ENCODE assay signal across 18 mouse cellular contexts in genomic region chr3:16751764-16752485, GRCm38 (mm10).
"Had no signal": no experiment of that assay in that cellular context is flagged by ENCODE, and none has a peak within 500 bp of the region (broad histone marks: within the 10 kb centered on the region; RNA-seq: fewer than 3 reads in every experiment).

No protein-coding gene starts in this region.

- DNase-seq: liver, postnatal 0 days; lung, adult 2 months; lung, postnatal 14 days; lung, postnatal 36 days; midbrain, embryonic 14.5 days; right cerebral cortex, postnatal 14 days; thymus, adult 2 months; thymus, postnatal 25 days; thymus, postnatal 4 days had no signal

- H3K4me1 ChIP-seq: lung, embryonic 15.5 days; midbrain, embryonic 10.5 days; midbrain, embryonic 12.5 days; neural tube, embryonic 13.5 days; neural tube, embryonic 15.5 days; stomach, embryonic 15.5 days had no signal

- H3K27me3 ChIP-seq: lung, embryonic 15.5 days; midbrain, embryonic 12.5 days; neural tube, embryonic 13.5 days; neural tube, embryonic 15.5 days; stomach, embryonic 15.5 days had no signal

- H3K36me3 ChIP-seq: lung, embryonic 15.5 days; midbrain, embryonic 10.5 days; midbrain, embryonic 12.5 days; neural tube, embryonic 13.5 days; neural tube, embryonic 15.5 days; stomach, embryonic 15.5 days had no signal

- H3K27ac ChIP-seq: lung, embryonic 15.5 days; macrophage; midbrain, embryonic 10.5 days; midbrain, embryonic 12.5 days; neural tube, embryonic 13.5 days; neural tube, embryonic 15.5 days; stomach, embryonic 15.5 days; stomach, postnatal 0 days had no signal

- H3K4me3 ChIP-seq: lung, embryonic 15.5 days; midbrain, embryonic 10.5 days; midbrain, embryonic 12.5 days; myocyte; neural tube, embryonic 13.5 days; neural tube, embryonic 15.5 days; stomach, embryonic 15.5 days had no signal
